Mouse (Mus musculus) midbrain, embryonic 11.5 days (tissue): Measurements from ENCODE around the gene Crp. TPM values are rescaled to one million over a fixed set of nuclear protein-coding genes. Genes with fewer than 3 reads are reported as not detected.

ENCODE experiments used
- ATAC-seq: fragments of 200-750 bp; cut with Nextera tagmentation; 2 replicates; pipeline ENCODE4 v1.8.0; 2017; ENCODE audit warnings: moderate TSS enrichment, moderate library complexity; ENCODE audit not compliant: low FRiP score
- DNase-seq: peaks from one replicate; pipeline ENCODE4 v3.0.0; 2015; ENCODE audit warnings: low spot score; ENCODE audit errors: missing footprints
- H3K27ac ChIP-seq: fragments of 300-500 bp; sonication (generic); 2 replicates; pipeline ENCODE4 v1.5.1; 2014; ENCODE audit warnings: low read depth, low read length
- H3K27me3 ChIP-seq: fragments of 300-500 bp; sonication (generic); 2 replicates; pipeline ENCODE4 v1.6.1; 2014; ENCODE audit warnings: mild to moderate bottlenecking, low read length, moderate library complexity, mixed read lengths; ENCODE audit not compliant: control insufficient read depth, insufficient read depth
- H3K36me3 ChIP-seq: fragments of 300-500 bp; sonication (generic); 2 replicates; pipeline ENCODE4 v1.6.1; 2014; ENCODE audit warnings: mild to moderate bottlenecking, low read length, moderate library complexity, mixed read lengths; ENCODE audit not compliant: control insufficient read depth, insufficient read depth
- H3K4me1 ChIP-seq: fragments of 300-500 bp; sonication (generic); 2 replicates; pipeline ENCODE4 v1.6.1; 2014; ENCODE audit warnings: low read length; ENCODE audit not compliant: control insufficient read depth, insufficient read depth
- H3K4me2 ChIP-seq: fragments of 300-500 bp; sonication (generic); 2 replicates; pipeline ENCODE4 v1.6.1; 2014; ENCODE audit warnings: mild to moderate bottlenecking, moderate library complexity
- H3K4me3 ChIP-seq: fragments of 300-500 bp; sonication (generic); 2 replicates; pipeline ENCODE4 v1.5.1; 2014; ENCODE audit warnings: low read depth, low read length
- H3K9ac ChIP-seq: fragments of 300-500 bp; sonication (generic); 2 replicates; pipeline ENCODE4 v1.6.1; 2014; ENCODE audit warnings: low read length
- H3K9me3 ChIP-seq: fragments of 300-500 bp; sonication (generic); 2 replicates; pipeline ENCODE4 v1.6.1; 2016; ENCODE audit warnings: low read length; ENCODE audit not compliant: control insufficient read depth
- WGBS: fragments of 180-500 bp; shearing (Covaris S2); extraction: QIAGEN DNeasy Blood & Tissue Kit; methylation state at CpG from one replicate; pipeline ENCODE4 v1.1.7; 2014; 5-methylcytosine and 5-hydroxymethylcytosine counted together
- polyA plus RNA-seq: library from polyadenylated mRNA; unstranded; fragments of >200 nt; fragmentation: Nextera tagmentation; extraction: Ambion mirVana; gene quantifications from 2 replicates; pipeline ENCODE4 v1.2.1, GENCODE M21; 2014

The Crp gene
- polyA plus RNA-seq, 1 experiment from 2014 or later, result not detected

DNA sequence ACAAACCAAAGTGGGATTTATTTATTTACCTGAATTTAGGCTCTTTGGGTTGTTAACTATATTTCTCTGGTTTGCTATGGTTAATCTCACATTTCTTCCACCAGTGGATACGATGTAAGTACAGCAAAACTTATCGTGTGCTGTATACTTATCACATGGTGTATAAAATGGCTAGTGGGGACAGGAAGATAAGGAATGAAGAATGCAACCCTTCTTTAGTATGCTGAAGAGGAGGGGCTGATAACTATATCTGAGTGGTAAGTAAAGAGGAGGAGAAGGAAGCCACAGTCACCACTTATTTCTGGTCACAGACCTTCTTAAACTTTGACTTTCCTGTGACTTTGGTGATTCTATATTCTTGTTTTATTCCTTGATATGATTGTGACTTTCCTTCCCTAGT is 87.5 kb downstream of the Crp start:
- Histone ChIP-seq H3K9ac (no peak overlapping the region), H3K9me3 (no peaks in the 10 kb centered on the region), H3K27me3 (no peaks in the 10 kb centered on the region), H3K36me3 (no peaks in the 10 kb centered on the region), H3K27ac (no peak overlapping the region), H3K4me2 (no peak overlapping the region), H3K4me3 (no peak overlapping the region), H3K4me1 (no peaks in the 10 kb centered on the region)
- DNase-seq (no peak), ATAC-seq (no peak)
- 92% methylated on average over 2 of the region's 2 CpGs for WGBS

DNA sequence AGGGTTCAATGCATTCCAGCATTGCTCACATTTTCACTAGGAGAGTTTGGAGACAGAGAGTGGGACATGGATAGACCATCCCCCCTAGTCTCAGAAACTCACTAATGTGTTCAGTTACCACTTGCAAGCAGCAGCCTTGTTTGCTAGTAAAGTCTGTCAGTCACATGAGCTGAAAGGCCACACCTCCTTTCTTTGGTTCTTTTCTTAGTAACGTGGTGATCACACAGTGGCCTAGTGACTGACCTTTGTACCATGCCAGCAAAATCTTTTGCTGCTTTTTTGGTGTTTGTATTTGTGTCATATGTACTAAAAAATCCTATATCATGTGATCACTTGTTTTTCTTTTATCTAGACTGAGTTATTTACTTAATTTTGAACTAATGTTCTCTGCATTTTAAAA is 88.0 kb downstream of the Crp start:
- H3K9me3 ChIP-seq, result no peaks in the 10 kb centered on the region
- H3K27me3 ChIP-seq, result no peaks in the 10 kb centered on the region
- H3K36me3 ChIP-seq, result no peaks in the 10 kb centered on the region
- no peak overlapping the region for H3K27ac ChIP-seq
- no peak overlapping the region for H3K4me3 ChIP-seq
- no peak overlapping the region for H3K4me2 ChIP-seq
- no peak for DNase-seq
- H3K9ac ChIP-seq, result no peak overlapping the region
- H3K4me1 ChIP-seq, result no peaks in the 10 kb centered on the region
- 6% methylated on average over 1 of the region's 1 CpGs for WGBS
- no peak for ATAC-seq

DNA sequence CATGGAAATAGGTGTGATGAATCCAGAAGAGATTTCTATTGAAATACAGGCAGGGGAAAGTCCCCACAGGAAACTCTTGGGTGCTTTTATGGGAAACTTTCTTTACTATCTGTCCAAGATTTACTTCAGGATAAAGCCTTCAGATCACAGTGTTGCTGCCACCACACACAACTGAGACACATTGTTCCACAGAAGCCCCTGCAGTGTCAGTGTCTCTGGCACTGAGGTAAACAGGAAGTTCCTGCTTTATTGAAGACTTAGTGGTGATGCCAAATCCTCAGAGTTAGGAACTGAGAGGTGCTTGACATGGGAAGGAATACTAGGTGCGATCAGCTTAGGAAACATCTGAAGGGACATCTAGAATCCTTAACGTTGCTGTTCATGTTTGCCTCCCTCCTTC is 131.1 kb downstream of the Crp start:
- 82% methylated on average over 2 of the region's 2 CpGs for WGBS
- Histone ChIP-seq H3K4me3 (no peak overlapping the region), H3K27ac (no peak overlapping the region), H3K27me3 (no peaks in the 10 kb centered on the region), H3K4me2 (no peak overlapping the region), H3K36me3 (no peaks in the 10 kb centered on the region), H3K9ac (no peak overlapping the region), H3K9me3 (no peaks in the 10 kb centered on the region), H3K4me1 (no peaks in the 10 kb centered on the region)
- ATAC-seq, result no peak
- DNase-seq, result no peak

DNA sequence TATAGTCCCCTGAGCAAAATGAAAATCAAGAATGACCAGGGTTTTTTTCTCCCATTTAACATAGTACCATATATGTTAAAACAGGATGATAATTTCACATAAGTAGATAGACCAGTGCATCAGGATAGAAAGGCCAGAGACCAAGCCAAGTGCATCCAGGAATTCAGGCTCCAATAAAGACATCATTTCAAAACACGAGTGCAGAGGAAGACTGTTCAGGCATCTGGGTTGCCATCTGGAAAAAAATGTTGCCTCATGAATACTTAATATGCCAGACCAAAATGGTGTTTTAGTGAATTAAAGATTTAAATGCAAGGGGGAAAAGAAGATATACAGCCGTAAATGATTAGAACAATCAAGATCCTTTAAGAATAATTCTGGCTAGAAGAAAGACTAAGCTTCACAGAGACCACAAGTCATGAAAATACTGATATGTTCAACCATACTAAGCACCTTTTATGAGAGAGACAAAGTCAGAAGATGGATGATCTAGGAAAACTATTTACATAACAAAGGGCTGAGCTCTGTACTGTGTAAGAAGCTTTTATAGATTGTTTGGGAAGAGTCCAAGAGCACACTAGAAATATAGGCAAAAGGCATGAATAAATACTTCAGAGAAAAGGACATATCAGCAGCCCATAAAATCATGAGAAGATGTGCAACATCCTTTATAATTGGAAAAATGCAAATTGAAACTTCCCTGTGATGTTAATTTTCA is 149.3 kb downstream of the Crp start:
- Histone ChIP-seq H3K27me3 (no peaks in the 10 kb centered on the region), H3K4me1 (no peaks in the 10 kb centered on the region), H3K36me3 (no peaks in the 10 kb centered on the region), H3K9me3 (no peaks in the 10 kb centered on the region), H3K4me2 (no peak overlapping the region), H3K9ac (no peak overlapping the region), H3K27ac (no peak overlapping the region), H3K4me3 (no peak overlapping the region)
- DNase-seq (no peak), ATAC-seq (no peak)
- 70% methylated on average over 2 of the region's 2 CpGs for WGBS

DNA sequence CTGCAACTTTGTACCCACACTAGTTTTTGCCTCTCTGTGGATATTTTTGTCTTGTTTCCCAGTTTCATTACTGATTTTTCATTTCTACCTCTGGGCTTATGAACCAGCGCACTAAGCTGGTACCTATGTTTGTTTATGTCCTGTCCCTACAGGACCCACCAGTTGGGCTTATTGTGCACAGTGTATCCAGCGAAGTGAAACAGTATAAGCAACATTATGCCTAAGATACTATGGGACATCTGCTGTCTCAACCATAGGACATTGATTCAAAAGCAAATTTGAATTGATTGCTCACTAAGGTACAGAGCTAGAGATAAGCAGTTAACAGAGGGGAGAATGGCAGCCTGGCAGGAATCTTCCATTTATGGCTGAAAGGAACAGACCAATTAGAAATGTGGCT is 150.3 kb downstream of the Crp start:
- Histone ChIP-seq H3K36me3 (no peaks in the 10 kb centered on the region), H3K9me3 (no peaks in the 10 kb centered on the region), H3K4me2 (no peak overlapping the region), H3K27me3 (no peaks in the 10 kb centered on the region), H3K27ac (no peak overlapping the region), H3K4me3 (no peak overlapping the region), H3K9ac (no peak overlapping the region), H3K4me1 (no peaks in the 10 kb centered on the region)
- ATAC-seq, result no peak
- 83% methylated on average over 2 of the region's 2 CpGs for WGBS
- no peak for DNase-seq

DNA sequence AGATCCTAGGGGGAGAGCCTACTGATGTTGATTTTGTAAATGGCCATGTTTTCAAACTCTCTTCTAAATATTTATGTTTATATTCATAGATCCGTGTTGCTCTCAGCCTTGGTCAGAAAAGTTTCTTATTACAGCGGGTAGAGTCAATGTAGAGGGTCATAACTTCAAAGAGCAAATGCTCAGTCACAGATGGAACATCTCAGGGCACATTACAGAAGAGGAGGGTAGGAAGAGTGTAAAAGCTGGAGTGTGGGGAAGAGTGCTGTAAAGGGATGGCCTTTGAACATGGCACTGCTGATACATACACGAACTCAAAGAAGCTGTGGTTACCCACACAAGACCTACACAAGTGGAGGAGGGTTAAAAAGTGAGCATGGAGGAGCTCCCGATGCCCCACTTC is 177.4 kb downstream of the Crp start:
- Histone ChIP-seq H3K36me3 (no peaks in the 10 kb centered on the region), H3K4me2 (no peak overlapping the region), H3K4me1 (no peaks in the 10 kb centered on the region), H3K27me3 (no peaks in the 10 kb centered on the region), H3K9ac (no peak overlapping the region), H3K4me3 (no peak overlapping the region), H3K9me3 (no peaks in the 10 kb centered on the region), H3K27ac (no peak overlapping the region)
- no peak for DNase-seq
- 90% methylated on average over 4 of the region's 4 CpGs for WGBS
- no peak for ATAC-seq

DNA sequence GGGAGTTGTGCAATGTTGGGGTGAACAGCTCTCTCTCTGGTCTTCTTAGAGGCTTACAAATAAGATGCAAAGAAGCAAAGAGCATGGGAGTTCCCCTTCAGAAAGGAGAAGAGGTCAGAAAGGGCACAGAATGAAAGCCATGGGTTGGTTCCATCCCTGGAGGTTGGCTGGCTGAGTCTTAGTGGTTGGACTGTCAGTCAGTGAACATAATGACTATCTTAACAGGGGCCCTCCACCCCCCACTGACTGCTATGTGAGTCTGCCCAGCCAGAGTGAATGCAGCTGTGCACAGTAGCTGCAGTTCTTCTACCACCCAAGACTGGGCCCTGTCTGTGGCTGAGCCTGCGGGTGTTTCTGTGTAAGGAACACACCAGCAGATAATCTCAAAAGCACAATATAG is 178.8 kb downstream of the Crp start:
- ATAC-seq (no peak), DNase-seq (no peak)
- no peaks in the 10 kb centered on the region for H3K27me3 ChIP-seq
- no peak overlapping the region for H3K4me3 ChIP-seq
- H3K4me2 ChIP-seq, result no peak overlapping the region
- 74% methylated on average over 1 of the region's 1 CpGs for WGBS
- H3K36me3 ChIP-seq, result no peaks in the 10 kb centered on the region
- no peak overlapping the region for H3K9ac ChIP-seq
- H3K9me3 ChIP-seq, result no peaks in the 10 kb centered on the region
- no peaks in the 10 kb centered on the region for H3K4me1 ChIP-seq
- H3K27ac ChIP-seq, result no peak overlapping the region

Other genes starting within 250 kb of the Crp start
- gene Slamf9, start 222.7 kb upstream of the Crp start, polyA plus RNA-seq, result 0.12 and 0.23 TPM in 2 replicates
- 48.8 and 49.7 TPM in 2 replicates for gene Igsf9, start 216.3 kb upstream of the Crp start, polyA plus RNA-seq
- gene Tagln2, start 198.0 kb upstream of the Crp start, polyA plus RNA-seq, result 36.3 and 39.1 TPM in 2 replicates
- gene Cfap45, start 177.3 kb upstream of the Crp start, polyA plus RNA-seq, result 1.0 and 1.1 TPM in 2 replicates
- gene Vsig8, start 142.1 kb upstream of the Crp start, polyA plus RNA-seq, result 0.08 and 0.11 TPM in 2 replicates
- not detected in 2 replicates for gene Slamf8, start 107.5 kb upstream of the Crp start, polyA plus RNA-seq
- gene Fcrl6, start 95.5 kb upstream of the Crp start, polyA plus RNA-seq, result 0.12 and 0.20 TPM in 2 replicates
- gene Dusp23, start 65.1 kb upstream of the Crp start, polyA plus RNA-seq, result 6.5 and 7.4 TPM in 2 replicates
- gene Apcs, start 197.0 kb downstream of the Crp start, polyA plus RNA-seq, result not detected in 2 replicates